Mouse (Mus musculus) forebrain, embryonic 11.5 days (tissue): ENCODE measurements around the gene 1700123O20Rik. TPM values are rescaled to one million over a fixed set of nuclear protein-coding genes. Genes with fewer than 3 reads are reported as not detected.

ENCODE experiments used
- ATAC-seq: fragments of 200-750 bp; cut with Nextera tagmentation; replicated peaks from 2 replicates; pipeline ENCODE4 v1.8.0; 2017; ENCODE audit warnings: moderate TSS enrichment; ENCODE audit not compliant: low FRiP score
- DNase-seq: peaks from one replicate; pipeline ENCODE4 v3.0.0-alpha.2; 2017; ENCODE audit warnings: low spot score
- H3K27ac ChIP-seq: fragments of 300-500 bp; sonication (generic); 2 replicates; pipeline ENCODE4 v1.5.1; 2014; ENCODE audit warnings: low read depth, low read length
- H3K27me3 ChIP-seq: fragments of 300-500 bp; sonication (generic); 2 replicates; pipeline ENCODE4 v1.6.1; 2014; ENCODE audit warnings: mild to moderate bottlenecking, low read length, mixed read lengths; ENCODE audit not compliant: control insufficient read depth, insufficient read depth
- H3K36me3 ChIP-seq: fragments of 300-500 bp; sonication (generic); 2 replicates; pipeline ENCODE4 v1.6.1; 2014; ENCODE audit warnings: mild to moderate bottlenecking, low read length, moderate library complexity, mixed read lengths; ENCODE audit not compliant: control insufficient read depth, insufficient read depth
- H3K4me1 ChIP-seq: fragments of 300-500 bp; sonication (generic); replicated peaks from 2 replicates; pipeline ENCODE4 v1.6.1; 2014; ENCODE audit warnings: low read length, mixed read lengths; ENCODE audit not compliant: control insufficient read depth, insufficient read depth
- H3K4me2 ChIP-seq: fragments of 300-500 bp; sonication (generic); 2 replicates; pipeline ENCODE4 v1.6.1; 2014; ENCODE audit warnings: low read depth, mild to moderate bottlenecking, low read length, moderate library complexity, mixed read lengths; ENCODE audit not compliant: severe bottlenecking
- H3K4me3 ChIP-seq: fragments of 300-500 bp; sonication (generic); 2 replicates; pipeline ENCODE4 v1.5.1; 2014; ENCODE audit warnings: low read depth, low read length
- H3K9ac ChIP-seq: fragments of 300-500 bp; sonication (generic); 2 replicates; pipeline ENCODE4 v1.6.1; 2014; ENCODE audit warnings: low read length
- H3K9me3 ChIP-seq: fragments of 300-500 bp; sonication (generic); 2 replicates; pipeline ENCODE4 v1.6.1; 2016; ENCODE audit warnings: low read length, mixed read lengths; ENCODE audit not compliant: control insufficient read depth
- WGBS: fragments of 180-500 bp; shearing (Covaris S2); extraction: QIAGEN DNeasy Blood & Tissue Kit; methylation state at CpG from one replicate; pipeline ENCODE4 v1.1.7; 2014; 5-methylcytosine and 5-hydroxymethylcytosine counted together
- polyA plus RNA-seq: library from polyadenylated mRNA; unstranded; fragments of >200 nt; fragmentation: Nextera tagmentation; extraction: Ambion mirVana; gene quantifications from 2 replicates; pipeline ENCODE4 v1.2.1, GENCODE M21; 2014

Gene 1700123O20Rik
- polyA plus RNA-seq, 1 experiment from 2014 or later: 89.9 TPM

- H3K4me2 ChIP-seq: peak within 1 kb of the TSS; percentile 78
- peaks cover 5% of the 10 kb centered on the region; the same call in 1 of the 2 replicates for H3K4me1 ChIP-seq
- WGBS: under 1% methylated on average over 44 of the region's 44 CpGs
- DNase-seq: peak; percentile 99
- peak within 1 kb of the TSS; percentile 69 for H3K27ac ChIP-seq
- no peaks in the 10 kb centered on the region for H3K27me3 ChIP-seq
- H3K9me3 ChIP-seq: no peaks in the 10 kb centered on the region
- H3K36me3 ChIP-seq: peaks cover 6% of the 10 kb centered on the region
- peak; percentile 97 for ATAC-seq
- peak within 1 kb of the TSS; percentile 92 for H3K9ac ChIP-seq
- H3K4me3 ChIP-seq: peak within 1 kb of the TSS; percentile 75
Observed at GRCm38 (mm10) chr14:54686522-54687143, 617 bp downstream of the 1700123O20Rik start, which contains the start of gene Acin1. Gene Acin1, minus strand, starts transcription at chr14:54686931.

GRCm38 (mm10) chr14:54687251-54687650 is 1.2 kb downstream of the 1700123O20Rik start:
- Histone ChIP-seq H3K4me1 (peaks cover 5% of the 10 kb centered on the region; the same call in 1 of the 2 replicates), H3K27me3 (no peaks in the 10 kb centered on the region), H3K4me3 (peak overlapping the region; percentile 75), H3K9ac (peak overlapping the region; percentile 92), H3K9me3 (no peaks in the 10 kb centered on the region), H3K36me3 (peaks cover 6% of the 10 kb centered on the region), H3K4me2 (peak overlapping the region; percentile 63), H3K27ac (no peak overlapping the region)
- ATAC-seq (no peak), DNase-seq (no peak)
- 7% methylated on average over 8 of the region's 8 CpGs for WGBS

GRCm38 (mm10) chr14:54695042-54695441 is 9.0 kb downstream of the 1700123O20Rik start:
- H3K4me3 ChIP-seq: no peak overlapping the region
- H3K4me1 ChIP-seq: no peaks in the 10 kb centered on the region
- DNase-seq: peak; percentile 26
- H3K27me3 ChIP-seq: no peaks in the 10 kb centered on the region
- H3K9me3 ChIP-seq: no peaks in the 10 kb centered on the region
- H3K36me3 ChIP-seq: peaks cover 10% of the 10 kb centered on the region
- ATAC-seq: no peak
- 81% methylated on average over 6 of the region's 6 CpGs for WGBS
- no peak overlapping the region for H3K9ac ChIP-seq
- no peak overlapping the region for H3K4me2 ChIP-seq
- no peak overlapping the region for H3K27ac ChIP-seq

GRCm38 (mm10) chr14:54696752-54697151 is 10.7 kb downstream of the 1700123O20Rik start:
- Histone ChIP-seq H3K9me3 (no peaks in the 10 kb centered on the region), H3K9ac (no peak overlapping the region), H3K36me3 (peaks cover 4% of the 10 kb centered on the region), H3K4me2 (no peak overlapping the region), H3K4me3 (no peak overlapping the region), H3K27ac (no peak overlapping the region), H3K4me1 (no peaks in the 10 kb centered on the region), H3K27me3 (no peaks in the 10 kb centered on the region)
- DNase-seq (peak; percentile 30), ATAC-seq (no peak)
- 83% methylated on average over 4 of the region's 4 CpGs for WGBS

GRCm38 (mm10) chr14:54698733-54699132 is 12.7 kb downstream of the 1700123O20Rik start, which contains the start of gene Gm29776:
Gene Gm29776, minus strand, starts transcription at chr14:54698833.
- H3K27ac ChIP-seq: no peak within 1 kb of the TSS
- H3K9me3 ChIP-seq: no peaks in the 10 kb centered on the region
- WGBS: 84% methylated on average over 4 of the region's 4 CpGs
- no peaks in the 10 kb centered on the region for H3K4me1 ChIP-seq
- no peak for ATAC-seq
- H3K4me3 ChIP-seq: no peak within 1 kb of the TSS
- no peaks in the 10 kb centered on the region for H3K36me3 ChIP-seq
- no peak within 1 kb of the TSS for H3K4me2 ChIP-seq
- H3K27me3 ChIP-seq: no peaks in the 10 kb centered on the region
- DNase-seq: peak; percentile 31
- no peak within 1 kb of the TSS for H3K9ac ChIP-seq

GRCm38 (mm10) chr14:54699586-54699985 is 13.6 kb downstream of the 1700123O20Rik start:
- H3K4me2 ChIP-seq: no peak overlapping the region
- ATAC-seq (no peak), DNase-seq (peak; percentile 25)
- no peak overlapping the region for H3K4me3 ChIP-seq
- no peaks in the 10 kb centered on the region for H3K36me3 ChIP-seq
- 53% methylated on average over 3 of the region's 3 CpGs for WGBS
- no peaks in the 10 kb centered on the region for H3K4me1 ChIP-seq
- H3K27ac ChIP-seq: no peak overlapping the region
- H3K27me3 ChIP-seq: no peaks in the 10 kb centered on the region
- H3K9ac ChIP-seq: no peak overlapping the region
- H3K9me3 ChIP-seq: no peaks in the 10 kb centered on the region

GRCm38 (mm10) chr14:54701298-54701697 is 15.3 kb downstream of the 1700123O20Rik start:
- H3K27ac ChIP-seq: no peak overlapping the region
- ATAC-seq (no peak), DNase-seq (peak; percentile 84)
- no peak overlapping the region for H3K9ac ChIP-seq
- H3K4me3 ChIP-seq: no peak overlapping the region
- H3K9me3 ChIP-seq: no peaks in the 10 kb centered on the region
- H3K27me3 ChIP-seq: no peaks in the 10 kb centered on the region
- no peaks in the 10 kb centered on the region for H3K4me1 ChIP-seq
- WGBS: 11% methylated on average over 6 of the region's 6 CpGs
- H3K4me2 ChIP-seq: no peak overlapping the region
- no peaks in the 10 kb centered on the region for H3K36me3 ChIP-seq

- H3K27me3 ChIP-seq: no peaks in the 10 kb centered on the region
- no peak overlapping the region for H3K9ac ChIP-seq
- no peak overlapping the region for H3K27ac ChIP-seq
- ATAC-seq: no peak
- no peaks in the 10 kb centered on the region for H3K9me3 ChIP-seq
- H3K4me3 ChIP-seq: no peak overlapping the region
- DNase-seq: peak; percentile 39
- H3K4me2 ChIP-seq: no peak overlapping the region
- no peaks in the 10 kb centered on the region for H3K36me3 ChIP-seq
- no peaks in the 10 kb centered on the region for H3K4me1 ChIP-seq
- WGBS: 72% methylated on average over 10 of the region's 10 CpGs
Observed at GRCm38 (mm10) chr14:54703207-54703606, 17.2 kb downstream of the 1700123O20Rik start.

GRCm38 (mm10) chr14:54705844-54706243 is 19.8 kb downstream of the 1700123O20Rik start:
- Histone ChIP-seq H3K36me3 (no peaks in the 10 kb centered on the region), H3K27me3 (no peaks in the 10 kb centered on the region), H3K4me1 (no peaks in the 10 kb centered on the region), H3K9ac (no peak overlapping the region), H3K9me3 (no peaks in the 10 kb centered on the region), H3K4me3 (no peak overlapping the region), H3K27ac (no peak overlapping the region), H3K4me2 (no peak overlapping the region)
- ATAC-seq: no peak
- peak; percentile 51 for DNase-seq
- 71% methylated on average over 5 of the region's 5 CpGs for WGBS
